Mouse (Mus musculus) liver, embryonic 14.5 days (tissue): ENCODE measurements around the gene Gstz1.

Source experiments
- CTCF ChIP-seq: IDR thresholded peaks from 2 replicates; pipeline ENCODE4 v1.5.1; 2016; ENCODE audit warnings: antibody characterized with exemption, low read depth, control low read depth
- EP300 ChIP-seq: IDR thresholded peaks from 2 replicates; pipeline ENCODE4 v1.6.1; 2016; ENCODE audit warnings: antibody characterized with exemption, low read depth

GRCm38 (mm10) chr12:87157361-87157760, 10.4 kb downstream of the Gstz1 start:
- no peak for TF ChIP-seq CTCF
- peak; percentile 34; the same call in 1 of the 2 replicates for TF ChIP-seq EP300
